Mouse (Mus musculus) hindbrain, embryonic 10.5 days (tissue): ENCODE measurements around the gene Cpa4. TPM values are rescaled to one million over a fixed set of nuclear protein-coding genes. Genes with fewer than 3 reads are reported as not detected.

ENCODE experiments used
- DNase-seq: peaks from one replicate; pipeline ENCODE4 v3.0.0-alpha.2; 2017; ENCODE audit warnings: low spot score
- H3K27ac ChIP-seq: fragments of 300-500 bp; sonication (generic); 2 replicates; pipeline ENCODE4 v1.5.1; 2016; ENCODE audit warnings: mild to moderate bottlenecking, moderate library complexity
- H3K27me3 ChIP-seq: fragments of 300-500 bp; sonication (generic); 2 replicates; pipeline ENCODE4 v1.6.1; 2016; ENCODE audit warnings: mild to moderate bottlenecking; ENCODE audit not compliant: poor library complexity, insufficient read depth, severe bottlenecking
- H3K36me3 ChIP-seq: fragments of 300-500 bp; sonication (generic); 2 replicates; pipeline ENCODE4 v1.6.1; 2016; ENCODE audit warnings: mild to moderate bottlenecking, moderate library complexity
- H3K4me1 ChIP-seq: fragments of 300-500 bp; sonication (generic); replicated peaks from 2 replicates; pipeline ENCODE4 v1.6.1; 2016; ENCODE audit warnings: mild to moderate bottlenecking
- H3K4me3 ChIP-seq: fragments of 300-500 bp; sonication (generic); 2 replicates; pipeline ENCODE4 v1.5.1; 2016; ENCODE audit warnings: mild to moderate bottlenecking, moderate library complexity
- H3K9me3 ChIP-seq: fragments of 300-500 bp; sonication (generic); 2 replicates; pipeline ENCODE4 v1.6.1; 2016; ENCODE audit warnings: mild to moderate bottlenecking, moderate library complexity
- WGBS: fragments of 180-500 bp; shearing (Covaris S2); methylation state at CpG from one replicate; pipeline ENCODE4 v1.1.7; 2016; 5-methylcytosine and 5-hydroxymethylcytosine counted together
- polyA plus RNA-seq: library from polyadenylated mRNA; unstranded; fragments of >200 nt; fragmentation: Nextera tagmentation; extraction: Ambion mirVana; gene quantifications from 2 replicates; pipeline ENCODE4 v1.2.1, GENCODE M21; 2016

Cpa4 gene
- polyA plus RNA-seq, 1 experiment from 2014 or later = 2.5 TPM

- no peak overlapping the region for H3K4me3 ChIP-seq
- H3K4me1 ChIP-seq = peaks cover 33% of the 10 kb centered on the region
- 61% methylated on average over 8 of the region's 8 CpGs for WGBS
- H3K9me3 ChIP-seq = no peaks in the 10 kb centered on the region
- DNase-seq = peak; percentile 21
- no peaks in the 10 kb centered on the region for H3K27me3 ChIP-seq
- H3K27ac ChIP-seq = peak overlapping the region; percentile 83
- H3K36me3 ChIP-seq = no peaks in the 10 kb centered on the region
Observed at GRCm38 (mm10) chr6:30580841-30581176, 12.6 kb downstream of the Cpa4 start.

DNA sequence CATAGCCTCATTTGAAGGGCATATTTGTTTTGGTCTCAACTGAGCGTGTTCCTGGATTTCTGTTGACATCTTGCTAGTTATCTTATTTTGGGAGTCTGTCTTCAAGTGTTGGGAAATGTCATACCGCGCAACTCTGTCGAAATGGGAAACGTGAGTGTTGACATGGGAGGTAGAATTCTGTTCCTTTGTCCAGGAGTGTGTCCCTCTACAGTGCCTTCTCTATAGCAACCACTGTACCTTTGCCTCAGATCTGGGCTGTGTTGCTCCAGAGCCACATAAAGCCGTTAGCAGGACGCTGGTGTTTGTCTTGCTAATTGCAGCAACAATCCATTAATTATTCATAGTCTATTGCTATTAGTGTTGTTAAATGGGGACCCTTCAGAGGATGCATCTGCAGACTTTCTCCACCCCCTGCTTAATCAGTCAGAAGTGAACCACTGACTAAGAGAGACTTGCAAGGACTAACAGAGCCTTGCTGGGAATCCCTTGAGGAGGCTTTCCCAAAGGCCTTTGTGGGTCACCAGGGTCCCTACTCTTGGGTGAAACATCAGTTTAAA lies 18.8 kb downstream of the Cpa4 start:
- DNase-seq = no peak
- Histone ChIP-seq H3K9me3 (no peaks in the 10 kb centered on the region), H3K36me3 (no peaks in the 10 kb centered on the region), H3K4me1 (peaks cover 14% of the 10 kb centered on the region), H3K27ac (no peak overlapping the region), H3K27me3 (no peaks in the 10 kb centered on the region), H3K4me3 (no peak overlapping the region)
- WGBS = 85% methylated on average over 7 of the region's 7 CpGs

DNA sequence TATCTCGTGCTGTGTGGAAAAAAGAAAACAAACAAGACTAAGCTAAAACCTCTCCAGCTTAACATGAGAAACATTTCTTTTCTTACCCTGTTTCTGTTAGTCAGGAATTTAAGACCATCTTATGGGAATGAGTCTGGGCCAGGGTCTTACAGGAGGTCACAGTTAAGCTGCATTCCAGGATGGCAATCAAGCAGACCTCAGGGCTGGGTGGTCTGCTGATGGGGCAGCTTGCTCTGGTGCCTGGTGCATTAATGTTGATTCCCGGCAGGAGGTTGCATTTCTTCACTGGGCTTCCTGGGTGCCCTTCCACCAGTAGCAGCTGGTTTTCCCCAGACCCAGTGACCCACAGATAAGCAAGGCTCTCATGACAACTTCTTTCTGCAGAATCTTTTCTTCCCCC lies 21.6 kb downstream of the Cpa4 start:
- WGBS = 42% methylated on average over 2 of the region's 2 CpGs
- H3K27ac ChIP-seq = peak overlapping the region; percentile 57; the same call in 1 of the 2 replicates

GRCm38 (mm10) chr6:30591851-30592404 lies 23.8 kb downstream of the Cpa4 start:
- no peak for DNase-seq
- Histone ChIP-seq H3K27ac (no peak overlapping the region), H3K4me1 (peaks cover 33% of the 10 kb centered on the region), H3K36me3 (no peaks in the 10 kb centered on the region), H3K9me3 (no peaks in the 10 kb centered on the region), H3K4me3 (no peak overlapping the region), H3K27me3 (no peaks in the 10 kb centered on the region)
- 69% methylated on average over 5 of the region's 5 CpGs for WGBS

More for the DNA sequence above, 21.6 kb downstream of the Cpa4 start:
- Histone ChIP-seq H3K36me3 (no peaks in the 10 kb centered on the region), H3K27me3 (no peaks in the 10 kb centered on the region), H3K9me3 (no peaks in the 10 kb centered on the region), H3K4me3 (no peak overlapping the region), H3K4me1 (peaks cover 24% of the 10 kb centered on the region)
- DNase-seq = no peak

- no peak for DNase-seq
- Histone ChIP-seq H3K27me3 (no peaks in the 10 kb centered on the region), H3K4me1 (peaks cover 35% of the 10 kb centered on the region), H3K27ac (peak overlapping the region; percentile 60; the same call in 1 of the 2 replicates), H3K9me3 (no peaks in the 10 kb centered on the region), H3K36me3 (no peaks in the 10 kb centered on the region), H3K4me3 (no peak overlapping the region)
- 81% methylated on average over 10 of the region's 10 CpGs for WGBS
Observed at GRCm38 (mm10) chr6:30592417-30592974, 24.3 kb downstream of the Cpa4 start.

- 85% methylated on average over 7 of the region's 7 CpGs for WGBS
- H3K27me3 ChIP-seq = no peaks in the 10 kb centered on the region
- H3K36me3 ChIP-seq = no peaks in the 10 kb centered on the region
- H3K9me3 ChIP-seq = no peaks in the 10 kb centered on the region
- DNase-seq = no peak
- peaks cover 45% of the 10 kb centered on the region for H3K4me1 ChIP-seq
- H3K27ac ChIP-seq = 0 out of 2 replicates have a peak overlapping the region, but pooled peaks have one; percentile 16
- no peak overlapping the region for H3K4me3 ChIP-seq
Observed at GRCm38 (mm10) chr6:30594364-30594763, 26.2 kb downstream of the Cpa4 start.

DNA sequence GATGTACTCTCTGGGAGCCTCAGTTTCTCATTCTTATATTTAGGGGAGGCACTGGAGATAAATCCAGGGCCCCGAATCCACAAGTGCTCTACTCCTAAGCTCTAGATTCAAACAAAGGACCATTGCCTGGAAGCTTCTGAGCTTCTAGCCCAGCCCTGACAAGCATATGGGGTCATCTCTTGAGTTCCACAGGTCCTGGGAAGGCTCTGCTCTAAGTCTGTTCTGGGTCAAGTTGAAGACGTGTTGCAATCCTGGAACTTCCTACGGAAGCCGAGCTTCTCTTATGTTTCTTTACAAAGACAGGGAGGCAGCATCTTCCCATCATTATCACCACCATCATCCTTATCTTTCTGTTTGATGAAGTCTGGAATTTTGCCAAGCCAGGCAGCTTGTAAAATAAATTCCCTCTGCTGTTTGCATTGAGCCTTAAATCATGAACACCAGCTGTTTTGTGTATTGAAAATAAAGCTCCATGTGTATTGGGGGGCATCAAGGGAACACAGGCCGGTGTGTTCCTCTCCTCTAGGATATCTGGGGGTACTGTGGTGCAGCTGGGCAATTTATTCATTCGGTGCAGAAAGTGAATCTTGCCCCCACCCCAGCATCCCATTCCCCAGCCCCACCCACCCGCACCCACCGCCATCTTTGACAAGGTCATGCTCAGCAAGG lies 28.2 kb downstream of the Cpa4 start:
- no peak for DNase-seq
- Histone ChIP-seq H3K27me3 (no peaks in the 10 kb centered on the region), H3K36me3 (no peaks in the 10 kb centered on the region), H3K4me1 (peaks cover 49% of the 10 kb centered on the region), H3K27ac (0 out of 2 replicates have a peak overlapping the region, but pooled peaks have one; percentile 40), H3K9me3 (no peaks in the 10 kb centered on the region), H3K4me3 (no peak overlapping the region)
- WGBS = 96% methylated on average over 8 of the region's 8 CpGs

DNA sequence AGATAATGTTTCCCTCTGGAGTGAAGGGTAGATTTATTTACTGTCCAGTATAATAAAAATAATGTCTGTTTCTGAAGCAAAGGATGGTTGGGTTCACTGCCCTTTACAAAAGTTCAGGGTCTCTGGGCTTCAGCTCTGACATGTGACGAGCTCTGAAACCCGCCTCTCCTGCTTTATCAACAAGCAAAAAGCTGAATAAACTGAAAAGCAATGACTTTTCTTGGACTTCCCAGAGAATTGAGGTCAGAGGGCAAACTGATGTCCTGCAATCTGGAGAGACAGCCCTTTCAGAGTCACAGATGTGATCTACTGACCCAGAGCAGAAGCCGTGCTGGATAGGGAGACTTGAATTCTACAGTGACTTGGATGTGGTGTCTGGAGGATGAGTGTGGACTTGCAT lies 31.9 kb downstream of the Cpa4 start:
- peaks cover 46% of the 10 kb centered on the region for H3K4me1 ChIP-seq

GRCm38 (mm10) chr6:30600995-30601394 lies 32.8 kb downstream of the Cpa4 start:
- 44% methylated on average over 1 of the region's 1 CpGs for WGBS
- H3K27me3 ChIP-seq = no peaks in the 10 kb centered on the region
- peaks cover 46% of the 10 kb centered on the region for H3K4me1 ChIP-seq
- no peaks in the 10 kb centered on the region for H3K9me3 ChIP-seq
- H3K36me3 ChIP-seq = no peaks in the 10 kb centered on the region
- no peak overlapping the region for H3K4me3 ChIP-seq
- no peak for DNase-seq
- H3K27ac ChIP-seq = no peak overlapping the region

More for the DNA sequence above, 31.9 kb downstream of the Cpa4 start:
- WGBS = 22% methylated on average over 3 of the region's 3 CpGs
- no peak for DNase-seq
- peak overlapping the region; percentile 53; the same call in 1 of the 2 replicates for H3K27ac ChIP-seq
- H3K27me3 ChIP-seq = no peaks in the 10 kb centered on the region
- no peak overlapping the region for H3K4me3 ChIP-seq
- H3K9me3 ChIP-seq = no peaks in the 10 kb centered on the region
- H3K36me3 ChIP-seq = no peaks in the 10 kb centered on the region

- WGBS = 65% methylated on average over 7 of the region's 7 CpGs
Observed at GRCm38 (mm10) chr6:30604342-30604867, 36.2 kb downstream of the Cpa4 start.

GRCm38 (mm10) chr6:30605111-30605510 lies 36.9 kb downstream of the Cpa4 start:
- Histone ChIP-seq H3K4me3 (no peak overlapping the region), H3K27me3 (no peaks in the 10 kb centered on the region)

More at GRCm38 (mm10) chr6:30604342-30604867, 36.2 kb downstream of the Cpa4 start:
- H3K4me3 ChIP-seq = no peak overlapping the region
- H3K27me3 ChIP-seq = no peaks in the 10 kb centered on the region
- DNase-seq = no peak
- H3K27ac ChIP-seq = peak overlapping the region; percentile 69
- no peaks in the 10 kb centered on the region for H3K36me3 ChIP-seq
- H3K9me3 ChIP-seq = no peaks in the 10 kb centered on the region
- H3K4me1 ChIP-seq = peaks cover 28% of the 10 kb centered on the region

GRCm38 (mm10) chr6:30605672-30606071 lies 37.5 kb downstream of the Cpa4 start:
- DNase-seq = no peak
- Histone ChIP-seq H3K4me3 (no peak overlapping the region), H3K4me1 (peaks cover 23% of the 10 kb centered on the region; the same call in 1 of the 2 replicates), H3K36me3 (no peaks in the 10 kb centered on the region), H3K27ac (peak overlapping the region; percentile 69), H3K9me3 (no peaks in the 10 kb centered on the region), H3K27me3 (no peaks in the 10 kb centered on the region)
- WGBS = 90% methylated on average over 5 of the region's 5 CpGs

More at GRCm38 (mm10) chr6:30605111-30605510, 36.9 kb downstream of the Cpa4 start:
- H3K27ac ChIP-seq = peak overlapping the region; percentile 69
- H3K36me3 ChIP-seq = no peaks in the 10 kb centered on the region
- 89% methylated on average over 4 of the region's 4 CpGs for WGBS
- no peak for DNase-seq
- H3K9me3 ChIP-seq = no peaks in the 10 kb centered on the region
- H3K4me1 ChIP-seq = peaks cover 23% of the 10 kb centered on the region

- Histone ChIP-seq H3K4me1 (peaks cover 57% of the 10 kb centered on the region), H3K27ac (peak within 1 kb of the TSS; percentile 85)
- 81% methylated on average over 7 of the region's 7 CpGs for WGBS
Observed at GRCm38 (mm10) chr6:30610710-30611109, 42.5 kb downstream of the Cpa4 start, which contains the start of gene Cpa5. Gene Cpa5 (plus strand): TSS chr6:30611010.

More at GRCm38 (mm10) chr6:30610710-30611109, 42.5 kb downstream of the Cpa4 start, which contains the start of gene Cpa5:
- Histone ChIP-seq H3K9me3 (no peaks in the 10 kb centered on the region), H3K27me3 (no peaks in the 10 kb centered on the region), H3K36me3 (no peaks in the 10 kb centered on the region), H3K4me3 (no peak within 1 kb of the TSS)
- no peak for DNase-seq
